Mouse (Mus musculus) myocyte (in vitro differentiated cells): ENCODE measurements around the gene 1700022I11Rik. TPM values are rescaled to one million over a fixed set of nuclear protein-coding genes. Genes with fewer than 3 reads are reported as not detected.

ENCODE experiments used
- H3K27me3 ChIP-seq: one replicate; pipeline ENCODE4 v1.6.1; 2011; ENCODE audit not compliant: control insufficient read depth, insufficient read depth, insufficient read length
- H3K36me3 ChIP-seq: one replicate; pipeline ENCODE4 v1.6.1; 2011; ENCODE audit not compliant: control insufficient read depth, insufficient read depth
- H3K4me2 ChIP-seq: one replicate; pipeline ENCODE4 v1.6.1; 2011; ENCODE audit warnings: low read depth, control low read depth
- H3K4me3 ChIP-seq: one replicate; pipeline ENCODE4 v1.5.1; 2011; ENCODE audit warnings: mild to moderate bottlenecking, control low read depth, moderate library complexity
- H3K79me2 ChIP-seq: one replicate; pipeline ENCODE4 v1.6.1; 2011; ENCODE audit not compliant: control insufficient read depth, insufficient read depth
- H3ac ChIP-seq: one replicate; pipeline ENCODE4 v1.6.1; 2011; ENCODE audit not compliant: control insufficient read depth, insufficient read length
- CEBPB ChIP-seq: IDR thresholded peaks from 2 replicates; pipeline ENCODE4 v1.6.1; 2011; ENCODE audit warnings: mild to moderate bottlenecking, moderate library complexity; ENCODE audit not compliant: poor library complexity, insufficient read depth, severe bottlenecking
- E2F4 ChIP-seq: IDR thresholded peaks from one replicate; pipeline ENCODE4 v1.6.1; 2011; ENCODE audit warnings: mild to moderate bottlenecking, control low read depth, moderate library complexity; ENCODE audit not compliant: insufficient read depth
- MAX ChIP-seq: IDR thresholded peaks from one replicate; pipeline ENCODE4 v1.6.1; 2011; ENCODE audit warnings: low read depth, mild to moderate bottlenecking, control low read depth
- MYOD1 ChIP-seq, 3 experiments: IDR thresholded peaks; one replicate each; pipeline ENCODE4 v1.6.1; 2011; ENCODE audit warnings: control low read depth in 2 of 3, low read depth in 2 of 3, mild to moderate bottlenecking in 2 of 3, moderate library complexity in 1 of 3; ENCODE audit not compliant: insufficient read length in 2 of 3, control insufficient read depth in 1 of 3
- MYOG ChIP-seq, 3 experiments: IDR thresholded peaks; one replicate each; pipeline ENCODE4 v1.6.1; 2011; ENCODE audit warnings: control low read depth in 2 of 3, low read depth in 2 of 3, mild to moderate bottlenecking in 2 of 3; ENCODE audit not compliant: insufficient read length in 2 of 3, control insufficient read depth in 1 of 3, insufficient read depth in 1 of 3
- POLR2A ChIP-seq: IDR thresholded peaks from one replicate; pipeline ENCODE4 v1.6.1; 2011; ENCODE audit warnings: low read depth, mild to moderate bottlenecking, control low read depth, moderate library complexity; ENCODE audit not compliant: insufficient read length
- POLR2AphosphoS2 ChIP-seq: IDR thresholded peaks from one replicate; pipeline ENCODE4 v1.6.1; 2011; ENCODE audit warnings: low read depth, control low read depth; ENCODE audit not compliant: insufficient read length
- REST ChIP-seq: IDR thresholded peaks from one replicate; pipeline ENCODE4 v1.6.1; 2011; ENCODE audit warnings: mild to moderate bottlenecking, control low read depth, moderate library complexity; ENCODE audit not compliant: insufficient read depth, insufficient read length
- SRF ChIP-seq: IDR thresholded peaks from one replicate; pipeline ENCODE4 v1.6.1; 2011; ENCODE audit warnings: low read depth; ENCODE audit not compliant: control insufficient read depth, insufficient read length
- TCF12 ChIP-seq: IDR thresholded peaks from one replicate; pipeline ENCODE4 v1.6.1; 2011; ENCODE audit warnings: mild to moderate bottlenecking, control low read depth; ENCODE audit not compliant: poor library complexity, insufficient read depth, severe bottlenecking
- TCF3 ChIP-seq: IDR thresholded peaks from one replicate; pipeline ENCODE4 v1.6.1; 2011; ENCODE audit warnings: low read depth, control low read depth; ENCODE audit not compliant: insufficient read length
- USF1 ChIP-seq: IDR thresholded peaks from one replicate; pipeline ENCODE4 v1.6.1; 2011; ENCODE audit warnings: low read depth, mild to moderate bottlenecking, control low read depth, moderate library complexity
- polyA plus RNA-seq: library from polyadenylated mRNA; unstranded; fragments of >200 nt; fragmentation: generic; extraction: Trizol; gene quantifications from one replicate; pipeline ENCODE4 v1.2.1, GENCODE M21; 2012; ENCODE audit warnings: missing spikeins

Gene 1700022I11Rik
- polyA plus RNA-seq, 1 experiment: 0.76 TPM

DNA sequence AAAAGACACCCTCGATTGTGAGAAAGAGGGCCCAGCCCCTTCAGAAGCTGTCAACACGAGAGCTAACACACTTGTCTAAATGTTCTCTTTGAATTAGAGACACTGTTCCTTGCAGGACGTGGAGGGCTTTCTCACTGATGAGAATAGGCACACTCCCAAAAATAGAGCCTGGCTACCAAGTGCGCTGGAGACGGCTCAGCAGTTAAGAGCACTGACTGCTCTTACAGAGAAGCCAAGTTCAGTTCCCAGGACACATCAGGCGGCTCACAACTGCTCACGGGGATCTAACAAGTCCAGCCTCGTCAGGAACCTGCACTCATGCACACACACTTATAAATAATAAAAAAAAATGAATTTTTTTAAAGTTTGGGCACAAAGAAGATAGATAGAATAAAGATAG, 10.5 kb upstream of the 1700022I11Rik start:
- H3K36me3 ChIP-seq: no peaks in the 10 kb centered on the region
- no peaks in the 10 kb centered on the region for H3K79me2 ChIP-seq
- no peak overlapping the region for H3ac ChIP-seq
- TF ChIP-seq POLR2A (no peak), SRF (no peak), MYOD1 (IDR thresholded peaks at IDR 0.05; ENCODE audit: control insufficient read depth in 1 of 3, insufficient read length in 2 of 3, low read depth in 2 of 3) (no peak), CEBPB (no peak), MAX (no peak), MYOG (IDR thresholded peaks at IDR 0.05; ENCODE audit: control insufficient read depth in 1 of 3, insufficient read depth in 1 of 3, insufficient read length in 2 of 3, low read depth in 2 of 3) (no peak), POLR2AphosphoS2 (no peak), TCF3 (no peak), TCF12 (no peak), E2F4 (no peak), USF1 (no peak), REST (no peak)
- H3K4me2 ChIP-seq: peak overlapping the region; percentile 6
- H3K27me3 ChIP-seq: no peaks in the 10 kb centered on the region
- H3K4me3 ChIP-seq: no peak overlapping the region

GRCm38 (mm10) chr4:42959382-42959781, 10.0 kb upstream of the 1700022I11Rik start:
- Histone ChIP-seq H3K36me3 (no peaks in the 10 kb centered on the region), H3K4me2 (no peak overlapping the region), H3K79me2 (no peaks in the 10 kb centered on the region), H3ac (no peak overlapping the region), H3K4me3 (no peak overlapping the region), H3K27me3 (no peaks in the 10 kb centered on the region)
- TF ChIP-seq MYOG (IDR thresholded peaks at IDR 0.05; ENCODE audit: control insufficient read depth in 1 of 3, insufficient read depth in 1 of 3, insufficient read length in 2 of 3, low read depth in 2 of 3): peak in 1 of 3 experiments; percentile 19
- no peak for TF ChIP-seq TCF12
- no peak for TF ChIP-seq CEBPB
- TF ChIP-seq MAX: no peak
- TF ChIP-seq POLR2AphosphoS2: peak; percentile 66
- no peak for TF ChIP-seq TCF3
- no peak for TF ChIP-seq USF1
- TF ChIP-seq POLR2A: no peak
- no peak for TF ChIP-seq MYOD1 (IDR thresholded peaks at IDR 0.05; ENCODE audit: control insufficient read depth in 1 of 3, insufficient read length in 2 of 3, low read depth in 2 of 3)

GRCm38 (mm10) chr4:42961592-42961991, 7.8 kb upstream of the 1700022I11Rik start:
- Histone ChIP-seq H3K36me3 (no peaks in the 10 kb centered on the region), H3K4me2 (no peak overlapping the region), H3K79me2 (no peaks in the 10 kb centered on the region), H3K4me3 (no peak overlapping the region), H3ac (no peak overlapping the region), H3K27me3 (no peaks in the 10 kb centered on the region)
- TF ChIP-seq MYOD1 (IDR thresholded peaks at IDR 0.05; ENCODE audit: control insufficient read depth in 1 of 3, insufficient read length in 2 of 3, low read depth in 2 of 3): no peak
- no peak for TF ChIP-seq REST
- TF ChIP-seq USF1: no peak
- TF ChIP-seq MAX: no peak
- TF ChIP-seq E2F4: no peak
- no peak for TF ChIP-seq SRF
- TF ChIP-seq POLR2AphosphoS2: no peak
- no peak for TF ChIP-seq TCF3
- no peak for TF ChIP-seq CEBPB
- TF ChIP-seq MYOG (IDR thresholded peaks at IDR 0.05; ENCODE audit: control insufficient read depth in 1 of 3, insufficient read depth in 1 of 3, insufficient read length in 2 of 3, low read depth in 2 of 3): no peak
- TF ChIP-seq TCF12: no peak
- no peak for TF ChIP-seq POLR2A

GRCm38 (mm10) chr4:42963480-42963879, 5.9 kb upstream of the 1700022I11Rik start:
- H3K4me2 ChIP-seq: no peak overlapping the region
- H3K27me3 ChIP-seq: no peaks in the 10 kb centered on the region
- H3K36me3 ChIP-seq: no peaks in the 10 kb centered on the region
- H3K79me2 ChIP-seq: no peaks in the 10 kb centered on the region
- H3ac ChIP-seq: no peak overlapping the region
- TF ChIP-seq USF1 (no peak), CEBPB (no peak), E2F4 (no peak), MAX (no peak), MYOD1 (IDR thresholded peaks at IDR 0.05; ENCODE audit: control insufficient read depth in 1 of 3, insufficient read length in 2 of 3, low read depth in 2 of 3) (no peak), POLR2A (no peak), SRF (no peak), MYOG (IDR thresholded peaks at IDR 0.05; ENCODE audit: control insufficient read depth in 1 of 3, insufficient read depth in 1 of 3, insufficient read length in 2 of 3, low read depth in 2 of 3) (no peak), REST (no peak), TCF3 (no peak), POLR2AphosphoS2 (no peak), TCF12 (no peak)
- H3K4me3 ChIP-seq: no peak overlapping the region

- H3ac ChIP-seq: no peak overlapping the region
- H3K36me3 ChIP-seq: no peaks in the 10 kb centered on the region
- no peaks in the 10 kb centered on the region for H3K79me2 ChIP-seq
- TF ChIP-seq TCF12: no peak
- no peak for TF ChIP-seq USF1
- no peak for TF ChIP-seq MYOD1 (IDR thresholded peaks at IDR 0.05; ENCODE audit: control insufficient read depth in 1 of 3, insufficient read length in 2 of 3, low read depth in 2 of 3)
- no peak for TF ChIP-seq MAX
- TF ChIP-seq POLR2AphosphoS2: no peak
- no peak for TF ChIP-seq E2F4
- no peak for TF ChIP-seq MYOG (IDR thresholded peaks at IDR 0.05; ENCODE audit: control insufficient read depth in 1 of 3, insufficient read depth in 1 of 3, insufficient read length in 2 of 3, low read depth in 2 of 3)
- no peaks in the 10 kb centered on the region for H3K27me3 ChIP-seq
- peak overlapping the region; percentile 13 for H3K4me2 ChIP-seq
- H3K4me3 ChIP-seq: no peak overlapping the region
These were observed 4.2 kb upstream of the 1700022I11Rik start for GRCm38 (mm10) chr4:42965039-42965719.
